13 mouse cellular contexts compared by ENCODE assay signal in the genomic region with DNA sequence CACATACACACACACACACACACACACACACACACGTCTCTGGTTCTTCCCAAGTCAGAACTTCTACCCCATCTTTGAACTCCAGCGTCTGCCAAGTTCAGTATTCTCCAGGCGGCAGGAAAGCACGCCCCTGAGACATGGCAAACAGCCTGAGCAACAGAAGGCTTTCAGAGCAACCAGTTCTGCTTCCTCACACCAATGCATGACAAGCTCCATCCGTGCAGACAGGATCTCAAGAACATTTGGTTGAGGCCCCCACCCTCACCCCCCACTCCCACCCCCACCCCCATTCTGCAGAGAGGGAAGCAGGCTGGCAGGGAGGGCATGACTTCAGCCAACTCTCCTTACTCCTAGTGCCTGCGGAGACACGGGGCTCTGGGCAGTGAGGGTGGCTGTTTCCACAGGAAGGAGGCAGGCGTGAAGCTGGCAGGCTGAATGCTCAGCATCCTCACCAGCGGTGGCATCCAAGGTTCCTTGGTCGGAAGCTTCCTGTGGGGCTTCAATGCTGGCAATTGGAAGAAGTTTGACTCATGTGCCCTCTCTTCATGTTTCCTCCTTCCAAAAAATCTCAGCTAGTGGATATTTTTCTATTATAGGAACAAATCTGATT. TPM values are rescaled to one million over a fixed set of nuclear protein-coding genes. Genes with fewer than 3 reads are reported as not detected.
DNase-seq lines count a peak whose midpoint lies in the region; ATAC-seq and TF ChIP-seq lines count a peak whose summit lies in the region.
"Had no signal": no experiment of that assay in that cellular context is flagged by ENCODE, and none has a peak within 500 bp of the region (broad histone marks: within the 10 kb centered on the region; RNA-seq: fewer than 3 reads in every experiment).

No protein-coding gene starts in this region.

- DNase-seq in hindbrain, postnatal 0 days (ENCODE audit: low spot score): peak; percentile 58
- DNase-seq in hindbrain, embryonic 14.5 days (ENCODE audit: low spot score): no peak
- DNase-seq in frontal cortex, postnatal 14 days (ENCODE audit: low spot score in 2 of 2): peak; percentile 16 to 33
- peak; percentile 60 to 66 for DNase-seq in layer of hippocampus, adult 2 months (ENCODE audit: low spot score in 2 of 2)
- DNase-seq in left cerebral cortex, postnatal 4 days: peak; percentile 60
- DNase-seq in thymus, postnatal 25 days: no peak
- no peak for DNase-seq in ovary, postnatal 10 days (ENCODE audit: low spot score)
- DNase-seq: adrenal gland, postnatal 14 days; lung, postnatal 10 days; spleen, adult 18-20 months had no signal

- no peaks in the 10 kb centered on the region for H3K9me3 ChIP-seq in hindbrain, postnatal 0 days (ENCODE audit: low read length)
- H3K9me3 ChIP-seq in hindbrain, embryonic 14.5 days (ENCODE audit: control insufficient read depth, low read length): no peaks in the 10 kb centered on the region
- H3K9me3 ChIP-seq: neural tube, embryonic 15.5 days had no signal

- no peak for TF ChIP-seq CTCF in hindbrain, postnatal 0 days (IDR thresholded peaks at IDR 0.05; ENCODE audit: low read depth)
- no peak for TF ChIP-seq CTCF in layer of hippocampus, adult 2 months (conservative IDR thresholded peaks at IDR 0.05)

- no peak overlapping the region for H3K9ac ChIP-seq in hindbrain, postnatal 0 days (replicated peaks; ENCODE audit: low read length)
- no peak overlapping the region for H3K9ac ChIP-seq in hindbrain, embryonic 14.5 days
- H3K9ac ChIP-seq: neural tube, embryonic 15.5 days had no signal

- intact Hi-C loops in left cerebral cortex, postnatal 4 days (cut with DNase I): no loop called here

- no peaks in the 10 kb centered on the region for H3K4me1 ChIP-seq in hindbrain, postnatal 0 days (ENCODE audit: insufficient read depth, low read length)
- no peaks in the 10 kb centered on the region for H3K4me1 ChIP-seq in hindbrain, embryonic 14.5 days (replicated peaks; ENCODE audit: control insufficient read depth, insufficient read depth, low read length)
- H3K4me1 ChIP-seq: neural tube, embryonic 15.5 days had no signal

- no peak overlapping the region for H3K4me2 ChIP-seq in hindbrain, postnatal 0 days (ENCODE audit: low read depth, low read length)
- no peak overlapping the region for H3K4me2 ChIP-seq in hindbrain, embryonic 14.5 days (replicated peaks)
- H3K4me2 ChIP-seq: neural tube, embryonic 15.5 days had no signal

- no peaks in the 10 kb centered on the region for H3K27me3 ChIP-seq in hindbrain, postnatal 0 days (ENCODE audit: insufficient read depth, low read length)
- H3K27me3 ChIP-seq in hindbrain, embryonic 14.5 days (ENCODE audit: control insufficient read depth, insufficient read depth, low read length): no peaks in the 10 kb centered on the region
- H3K27me3 ChIP-seq: neural tube, embryonic 15.5 days had no signal

- ATAC-seq in hindbrain, postnatal 0 days: no peak
- no peak for ATAC-seq in hindbrain, embryonic 14.5 days (ENCODE audit: low FRiP score)
- ATAC-seq: hindbrain, embryonic 16.5 days; midbrain, embryonic 16.5 days had no signal

- WGBS in hindbrain, postnatal 0 days: 58% methylated on average over 10 of the region's 10 CpGs
- WGBS in hindbrain, embryonic 14.5 days: 83% methylated on average over 10 of the region's 10 CpGs

- no peak overlapping the region for H3K4me3 ChIP-seq in hindbrain, postnatal 0 days (ENCODE audit: low read length)
- no peak overlapping the region for H3K4me3 ChIP-seq in hindbrain, embryonic 14.5 days (replicated peaks; ENCODE audit: low read length)
- H3K4me3 ChIP-seq in layer of hippocampus, adult 2 months: no peak overlapping the region
- H3K4me3 ChIP-seq: neural tube, embryonic 15.5 days had no signal

- H3K36me3 ChIP-seq in hindbrain, postnatal 0 days (ENCODE audit: insufficient read depth, low read length): no peaks in the 10 kb centered on the region
- H3K36me3 ChIP-seq in hindbrain, embryonic 14.5 days (replicated peaks; ENCODE audit: control insufficient read depth, insufficient read depth): no peaks in the 10 kb centered on the region
- H3K36me3 ChIP-seq: neural tube, embryonic 15.5 days had no signal

- no peak overlapping the region for H3K27ac ChIP-seq in hindbrain, postnatal 0 days
- no peak overlapping the region for H3K27ac ChIP-seq in hindbrain, embryonic 14.5 days
- peak overlapping the region; percentile 91 for H3K27ac ChIP-seq in layer of hippocampus, adult 2 months
- H3K27ac ChIP-seq: neural tube, embryonic 15.5 days had no signal

RNA-seq across cellular contexts. Expression of gene Itga11, which starts 46.9 kb away (rescaled TPM):
- total RNA-seq in hindbrain, postnatal 0 days (2014; rRNA removed): 1.7 and 2.1 TPM in 2 replicates
- polyA plus RNA-seq in hindbrain, postnatal 0 days (2015; fragmentation: Nextera tagmentation; extraction: Ambion mirVana): 0.47 and 0.50 TPM in 2 replicates
- polyA plus RNA-seq in hindbrain, embryonic 14.5 days (2014; fragmentation: Nextera tagmentation; extraction: Ambion mirVana): 1.4 and 1.6 TPM in 2 replicates
- 1 to 10 TPM; 4.5 to 5.3 TPM for total RNA-seq in layer of hippocampus, adult 2 months (2021)
- 1 to 10 TPM; 1.7 to 1.8 TPM for total RNA-seq in left cerebral cortex, postnatal 4 days (2021)

Comparison
In these comparisons a context has a peak if more than half of its experiments do, and no peak if none do; other contexts are left out.
1. DNase-seq: peak in hindbrain, postnatal 0 days (single experiment), frontal cortex, postnatal 14 days (2 of 2), layer of hippocampus, adult 2 months (2 of 2) and left cerebral cortex, postnatal 4 days (single experiment); none in hindbrain, embryonic 14.5 days (single experiment), thymus, postnatal 25 days (single experiment) and ovary, postnatal 10 days (single experiment).